In the genomic region with DNA sequence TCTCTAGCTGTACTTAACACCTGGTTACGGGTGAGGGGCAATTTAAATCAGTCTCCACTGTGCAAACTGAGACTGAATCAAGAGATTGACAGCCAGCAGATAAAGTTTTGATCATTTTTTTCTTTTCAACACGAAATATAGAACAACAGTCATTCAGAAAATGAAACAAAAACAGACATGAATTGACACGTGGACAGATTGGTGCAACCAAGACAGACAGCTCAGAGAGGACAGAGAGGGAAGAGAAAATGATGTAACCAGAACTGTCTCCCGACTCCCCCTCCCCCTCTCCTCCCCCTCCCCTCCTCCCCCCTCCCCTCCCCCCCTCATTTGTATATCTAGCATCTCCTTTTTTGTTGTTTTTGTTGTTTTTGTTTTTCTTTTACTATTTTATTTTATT, we compare ENCODE assay signal across 37 mouse cellular contexts. TPM values are rescaled to one million over a fixed set of nuclear protein-coding genes. Genes with fewer than 3 reads are reported as not detected.
DNase-seq lines count a peak whose midpoint lies in the region; ATAC-seq and TF ChIP-seq lines count a peak whose summit lies in the region.
"Had no signal": no experiment of that assay in that cellular context is flagged by ENCODE, and none has a peak within 500 bp of the region (broad histone marks: within the 10 kb centered on the region; RNA-seq: fewer than 3 reads in every experiment).

No protein-coding gene starts in this region.

- H3K27me3 ChIP-seq in liver, adult 2 months (ENCODE audit: control insufficient read depth, insufficient read depth, low read length) = no peaks in the 10 kb centered on the region
- no peaks in the 10 kb centered on the region for H3K27me3 ChIP-seq in liver, embryonic 12.5 days (replicated peaks)
- H3K27me3 ChIP-seq: embryonic facial prominence, embryonic 13.5 days; forebrain, embryonic 12.5 days; forebrain, embryonic 15.5 days; heart, embryonic 13.5 days; intestine, embryonic 15.5 days; Patski had no signal

- H3K4me2 ChIP-seq in liver, embryonic 12.5 days = no peak overlapping the region
- H3K4me2 ChIP-seq: embryonic facial prominence, embryonic 13.5 days; forebrain, embryonic 12.5 days; forebrain, embryonic 15.5 days; heart, embryonic 13.5 days; hindbrain, embryonic 14.5 days; intestine, embryonic 15.5 days had no signal

- H3K79me2 ChIP-seq in liver, adult 2 months (ENCODE audit: control insufficient read depth, insufficient read depth, low read length) = no peaks in the 10 kb centered on the region

- H3K4me1 ChIP-seq in liver, adult 2 months (ENCODE audit: control insufficient read depth, insufficient read depth, low read length) = peaks cover 6% of the 10 kb centered on the region; the same call in 1 of the 2 replicates
- H3K4me1 ChIP-seq in liver, embryonic 12.5 days = no peaks in the 10 kb centered on the region
- H3K4me1 ChIP-seq: embryonic facial prominence, embryonic 10.5 days; embryonic facial prominence, embryonic 13.5 days; forebrain, embryonic 12.5 days; forebrain, embryonic 15.5 days; heart, embryonic 10.5 days; heart, embryonic 13.5 days; intestine, embryonic 15.5 days had no signal

- ATAC-seq in liver, embryonic 12.5 days = no peak
- peak; percentile 49 for ATAC-seq in activated CD4-positive, CD25-positive, alpha-beta regulatory T cell, adult 4 months
- ATAC-seq in cerebellum, adult (ENCODE audit: insufficient number of reproducible peaks, low FRiP score, low TSS enrichment) = no peak
- ATAC-seq: forebrain, embryonic 15.5 days; hindbrain, postnatal 0 days; intestine, embryonic 15.5 days; Patski had no signal

- H3K4me3 ChIP-seq in liver, adult 2 months (ENCODE audit: insufficient read depth, low read depth, low read length) = no peak overlapping the region
- H3K4me3 ChIP-seq in liver, embryonic 12.5 days = no peak overlapping the region
- H3K4me3 ChIP-seq: embryonic facial prominence, embryonic 10.5 days; embryonic facial prominence, embryonic 13.5 days; erythroblast, embryonic 14.5 days; forebrain, embryonic 12.5 days; forebrain, embryonic 15.5 days; heart, adult 2 months; heart, embryonic 10.5 days; heart, embryonic 13.5 days; intestine, embryonic 15.5 days had no signal

- 24% methylated on average over 4 of the region's 4 CpGs for WGBS in liver, adult 2 months
- 29% methylated on average over 4 of the region's 4 CpGs for WGBS in liver, embryonic 12.5 days (ENCODE audit: insufficient replicate concordance)

- H3K27ac ChIP-seq in liver, adult 2 months (replicated peaks; ENCODE audit: insufficient read depth, low read depth, low read length) = peak overlapping the region; percentile 71
- no peak overlapping the region for H3K27ac ChIP-seq in liver, embryonic 12.5 days
- H3K27ac ChIP-seq: embryonic facial prominence, embryonic 10.5 days; embryonic facial prominence, embryonic 13.5 days; forebrain, embryonic 12.5 days; forebrain, embryonic 15.5 days; heart, adult 2 months; heart, embryonic 10.5 days; heart, embryonic 13.5 days; hindbrain, embryonic 14.5 days; hindbrain, postnatal 0 days; intestine, embryonic 15.5 days had no signal

- no peak overlapping the region for H3K9ac ChIP-seq in liver, adult 2 months (ENCODE audit: low read depth, low read length)
- H3K9ac ChIP-seq in liver, embryonic 12.5 days = no peak overlapping the region
- H3K9ac ChIP-seq: embryonic facial prominence, embryonic 13.5 days; forebrain, embryonic 12.5 days; forebrain, embryonic 15.5 days; heart, embryonic 13.5 days; hindbrain, embryonic 14.5 days; intestine, embryonic 15.5 days had no signal

- H3K9me3 ChIP-seq in liver, embryonic 12.5 days (replicated peaks) = no peaks in the 10 kb centered on the region
- H3K9me3 ChIP-seq: embryonic facial prominence, embryonic 10.5 days; embryonic facial prominence, embryonic 13.5 days; forebrain, embryonic 12.5 days; forebrain, embryonic 15.5 days; heart, embryonic 10.5 days; intestine, embryonic 15.5 days had no signal

- TF ChIP-seq CTCF in liver, adult 2 months (IDR thresholded peaks at IDR 0.05; ENCODE audit: low read depth, low read length) = no peak

- no peak for TF ChIP-seq POLR2A in liver, adult 2 months (IDR thresholded peaks at IDR 0.05; ENCODE audit: extremely low read depth, insufficient read depth, low read length)

- H3K36me3 ChIP-seq in liver, adult 2 months (ENCODE audit: control insufficient read depth, insufficient read depth, low read length) = no peaks in the 10 kb centered on the region
- H3K36me3 ChIP-seq in liver, embryonic 12.5 days = no peaks in the 10 kb centered on the region
- H3K36me3 ChIP-seq: embryonic facial prominence, embryonic 10.5 days; embryonic facial prominence, embryonic 13.5 days; forebrain, embryonic 12.5 days; forebrain, embryonic 15.5 days; G1E; heart, embryonic 10.5 days; heart, embryonic 13.5 days; intestine, embryonic 15.5 days had no signal

- peak; percentile 51 for DNase-seq in liver, adult 2 months (ENCODE audit: extremely low read depth, low read depth, low spot score)
- peak; percentile 53 for DNase-seq in induced T-regulatory cell, adult 2 months (ENCODE audit: low read depth)
- DNase-seq in spleen, postnatal 4 days (ENCODE audit: low spot score in 2 of 2) = no peak
- no peak for DNase-seq in layer of hippocampus, adult 9-10 months (ENCODE audit: low spot score)
- DNase-seq in spleen, postnatal 14 days (ENCODE audit: low spot score in 2 of 2) = no peak
- DNase-seq: adrenal gland, adult 2 months; adrenal gland, postnatal 14 days; B cell, adult 2 months; cerebellum, adult 8-10 months; cerebellum, postnatal 10 days; cerebellum, postnatal 36 days; embryo, embryonic 11 days; gastrocnemius, postnatal 25 days; heart, adult 2 months; heart, postnatal 14 days; heart, postnatal 4 days had no signal

RNA-seq across cellular contexts. Expression of a gene that starts 24.5 kb away (rescaled TPM):
- not detected in 2 replicates for total RNA-seq in liver, adult 2 months (2014; rRNA removed)
- not detected in 2 replicates for polyA plus RNA-seq in liver, adult 2 months (2012; rRNA removed)
- not detected in 2 replicates for polyA plus RNA-seq in liver, embryonic 12.5 days (2016; fragmentation: Nextera tagmentation; extraction: Ambion mirVana)
- not detected for polyA plus RNA-seq in activated CD4-positive, CD25-positive, alpha-beta regulatory T cell, adult 4 months (2017; shearing (Covaris generic))
- total RNA-seq: adrenal gland, postnatal 14 days; adrenal gland, postnatal 4 days; gastrocnemius, adult 8-10 months; gastrocnemius, postnatal 25 days; heart, adult 2 months; heart, postnatal 14 days; heart, postnatal 4 days; hindbrain, postnatal 0 days had no signal
- polyA plus RNA-seq: adrenal gland, adult 2 months; cortical plate, adult 2 months; embryonic facial prominence, embryonic 10.5 days; embryonic facial prominence, embryonic 13.5 days; erythroblast, embryonic 14.5 days; forebrain, embryonic 12.5 days; forebrain, embryonic 15.5 days; G1E; gonadal fat pad, adult 2 months; heart, adult 2 months; heart, embryonic 10.5 days; heart, embryonic 13.5 days; hindbrain, embryonic 11.5 days; hindbrain, embryonic 14.5 days; hindbrain, postnatal 0 days; intestine, embryonic 15.5 days; Patski had no signal

RNA-seq across cellular contexts. Expression of a gene that starts 26.9 kb away (rescaled TPM):
- 0.20 and 0.46 TPM in 2 replicates for total RNA-seq in liver, adult 2 months (2014; rRNA removed)
- 0.04 TPM in 1 of 2 replicates, not detected in the other for polyA plus RNA-seq in liver, adult 2 months (2012; rRNA removed)
- polyA plus RNA-seq in liver, embryonic 12.5 days (2016; fragmentation: Nextera tagmentation; extraction: Ambion mirVana) = 0.10 and 0.15 TPM in 2 replicates
- polyA plus RNA-seq in activated CD4-positive, CD25-positive, alpha-beta regulatory T cell, adult 4 months (2017; shearing (Covaris generic)) = not detected
- total RNA-seq: gastrocnemius, postnatal 25 days had no signal
- polyA plus RNA-seq: cortical plate, adult 2 months; erythroblast, embryonic 14.5 days; forebrain, embryonic 15.5 days; G1E; heart, embryonic 10.5 days; hindbrain, embryonic 11.5 days; hindbrain, postnatal 0 days; intestine, embryonic 15.5 days had no signal

RNA-seq across cellular contexts. Expression of a gene that starts 48.4 kb away (rescaled TPM):
- total RNA-seq in liver, adult 2 months (2014; rRNA removed) = 10,536 and 14,457 TPM in 2 replicates
- 2,986 and 3,416 TPM in 2 replicates for polyA plus RNA-seq in liver, adult 2 months (2012; rRNA removed)
- not detected in 2 replicates for polyA plus RNA-seq in liver, embryonic 12.5 days (2016; fragmentation: Nextera tagmentation; extraction: Ambion mirVana)
- polyA plus RNA-seq in activated CD4-positive, CD25-positive, alpha-beta regulatory T cell, adult 4 months (2017; shearing (Covaris generic)) = not detected
- total RNA-seq: G1E; heart, postnatal 14 days; hindbrain, postnatal 0 days had no signal
- polyA plus RNA-seq: cortical plate, adult 2 months; embryonic facial prominence, embryonic 10.5 days; embryonic facial prominence, embryonic 13.5 days; erythroblast, embryonic 14.5 days; forebrain, embryonic 12.5 days; forebrain, embryonic 15.5 days; G1E; heart, adult 2 months; heart, embryonic 10.5 days; heart, embryonic 13.5 days; heart, embryonic 16.5 days; hindbrain, embryonic 11.5 days; hindbrain, embryonic 14.5 days; hindbrain, postnatal 0 days; intestine, embryonic 15.5 days; Patski had no signal

RNA-seq across cellular contexts. Expression of a gene that starts 48.4 kb away (rescaled TPM):
- total RNA-seq in liver, adult 2 months (2014; rRNA removed) = 623 and 783 TPM in 2 replicates
- 260 and 302 TPM in 2 replicates for polyA plus RNA-seq in liver, adult 2 months (2012; rRNA removed)
- polyA plus RNA-seq in liver, embryonic 12.5 days (2016; fragmentation: Nextera tagmentation; extraction: Ambion mirVana) = 0.10 TPM in 1 of 2 replicates, not detected in the other
- polyA plus RNA-seq in activated CD4-positive, CD25-positive, alpha-beta regulatory T cell, adult 4 months (2017; shearing (Covaris generic)) = not detected
- total RNA-seq: G1E; heart, adult 2 months; heart, postnatal 14 days; heart, postnatal 4 days; hindbrain, postnatal 0 days had no signal
- polyA plus RNA-seq: cortical plate, adult 2 months; embryonic facial prominence, embryonic 10.5 days; embryonic facial prominence, embryonic 13.5 days; erythroblast, embryonic 14.5 days; forebrain, embryonic 12.5 days; forebrain, embryonic 15.5 days; G1E; heart, adult 2 months; heart, embryonic 10.5 days; heart, embryonic 13.5 days; heart, embryonic 16.5 days; hindbrain, embryonic 11.5 days; hindbrain, embryonic 14.5 days; hindbrain, postnatal 0 days; intestine, embryonic 15.5 days had no signal

RNA-seq across cellular contexts. Expression of a gene that starts 53.8 kb away (rescaled TPM):
- 19.1 and 20.7 TPM in 2 replicates for total RNA-seq in liver, adult 2 months (2014; rRNA removed)
- 3.8 and 9.7 TPM in 2 replicates for polyA plus RNA-seq in liver, adult 2 months (2012; rRNA removed)
- polyA plus RNA-seq in liver, embryonic 12.5 days (2016; fragmentation: Nextera tagmentation; extraction: Ambion mirVana) = 1.3 and 1.9 TPM in 2 replicates
- polyA plus RNA-seq in activated CD4-positive, CD25-positive, alpha-beta regulatory T cell, adult 4 months (2017; shearing (Covaris generic)) = 100 to 1,000 TPM; 212 to 230 TPM
- total RNA-seq: gastrocnemius, adult 8-10 months; gastrocnemius, postnatal 25 days had no signal
- polyA plus RNA-seq: forebrain, embryonic 12.5 days; G1E had no signal

Comparison
In these comparisons a context has a peak if more than half of its experiments do, and no peak if none do; other contexts are left out.
1. RNA of a gene that starts 48.4 kb away (polyA plus RNA-seq): 2,986 to 3,416 TPM in liver, adult 2 months; not detected in liver, embryonic 12.5 days and not detected in activated CD4-positive, CD25-positive, alpha-beta regulatory T cell, adult 4 months; every median in the first group is over 1,000 times any median in the second.
2. DNase-seq: peak in liver, adult 2 months (single experiment) and induced T-regulatory cell, adult 2 months (single experiment); none in spleen, postnatal 4 days (0 of 2), layer of hippocampus, adult 9-10 months (single experiment) and spleen, postnatal 14 days (0 of 2).